Mouse (Mus musculus) 3134 (cell line): ENCODE results near the gene Gcgr.
"Not testable (repeated sequence)": the region's sequence is repeated elsewhere in the genome, so short reads cannot be mapped to it uniquely, and the experiment has no call there.

Source experiments
- DNase-seq: peaks from one replicate; pipeline ENCODE4 v3.0.0-alpha.2; 2011; ENCODE audit warnings: low spot score; ENCODE audit not compliant: insufficient read length; ENCODE audit errors: extremely low read depth

Gcgr gene

DNA sequence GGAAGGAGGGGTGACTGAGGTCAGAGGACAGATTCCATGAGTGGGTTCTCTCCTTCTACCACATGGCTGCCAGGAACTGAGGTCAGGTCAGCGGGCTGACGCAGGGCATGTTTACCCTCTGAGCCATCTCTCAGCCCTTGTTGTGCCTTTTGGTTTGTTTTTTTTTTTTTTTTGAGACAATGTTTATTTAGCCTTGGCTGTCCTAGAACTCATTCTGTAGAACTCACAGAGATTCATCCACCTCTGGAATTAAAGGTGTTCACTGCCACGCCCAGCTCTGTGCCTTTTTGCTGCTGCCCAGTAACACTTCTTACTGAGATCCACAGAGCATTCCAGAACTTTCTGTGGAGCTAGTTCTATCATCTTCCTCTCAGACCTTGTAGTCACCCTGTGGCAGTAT is 24.8 kb upstream of the Gcgr start:
- no peak for DNase-seq

DNA sequence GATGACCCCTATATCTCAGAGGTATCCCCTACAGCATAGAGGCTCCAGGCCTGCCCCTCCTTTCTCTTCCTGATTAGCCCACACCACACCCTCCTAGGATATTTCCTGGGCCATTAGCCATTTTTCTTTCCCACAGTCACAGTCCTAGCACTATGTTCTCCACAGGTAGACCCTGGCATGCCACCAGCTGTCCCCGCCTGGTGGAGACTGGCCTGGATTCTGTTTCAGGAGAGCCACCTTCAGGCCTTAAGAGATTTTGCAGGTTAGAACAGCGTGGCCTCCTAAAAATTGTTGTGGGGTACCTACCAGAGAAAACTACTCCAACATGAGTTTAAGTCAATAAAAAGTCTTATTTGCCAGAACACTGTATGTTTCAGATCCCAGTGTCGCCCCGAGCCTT is 23.6 kb upstream of the Gcgr start:
- no peak for DNase-seq

DNA sequence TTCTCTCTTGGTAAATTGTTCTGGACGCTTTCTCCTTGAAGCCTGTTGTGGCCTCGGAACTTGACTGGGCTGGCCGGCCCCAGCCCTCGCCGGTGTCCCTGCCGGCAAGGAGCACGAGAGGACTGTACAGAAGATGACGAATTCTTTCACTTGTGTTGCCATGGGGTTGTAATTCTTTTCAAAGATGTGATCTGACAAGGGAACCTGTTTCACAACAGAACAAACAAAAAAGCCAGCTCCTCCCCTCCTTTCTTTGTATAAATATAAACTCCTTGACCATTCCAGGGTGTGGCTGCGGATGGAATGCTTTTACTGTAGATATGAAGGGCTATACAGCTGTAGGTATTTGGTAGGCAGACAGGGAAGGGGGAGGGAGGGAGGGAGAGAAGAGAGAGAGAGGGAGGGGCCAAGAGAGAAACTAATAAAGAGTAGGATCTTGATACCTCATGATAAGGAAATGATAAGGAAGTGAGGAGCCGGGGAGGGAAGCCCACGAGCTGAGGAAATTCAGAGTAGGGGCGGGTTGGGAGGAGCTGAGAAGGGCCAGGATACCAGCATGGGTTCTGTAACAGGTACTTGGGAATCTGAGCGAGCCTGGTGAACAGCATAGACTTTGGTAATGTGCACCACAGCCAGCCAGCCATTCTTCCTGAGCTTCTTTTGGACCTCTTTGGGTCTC is 22.7 kb upstream of the Gcgr start:
- no peak for DNase-seq

DNA sequence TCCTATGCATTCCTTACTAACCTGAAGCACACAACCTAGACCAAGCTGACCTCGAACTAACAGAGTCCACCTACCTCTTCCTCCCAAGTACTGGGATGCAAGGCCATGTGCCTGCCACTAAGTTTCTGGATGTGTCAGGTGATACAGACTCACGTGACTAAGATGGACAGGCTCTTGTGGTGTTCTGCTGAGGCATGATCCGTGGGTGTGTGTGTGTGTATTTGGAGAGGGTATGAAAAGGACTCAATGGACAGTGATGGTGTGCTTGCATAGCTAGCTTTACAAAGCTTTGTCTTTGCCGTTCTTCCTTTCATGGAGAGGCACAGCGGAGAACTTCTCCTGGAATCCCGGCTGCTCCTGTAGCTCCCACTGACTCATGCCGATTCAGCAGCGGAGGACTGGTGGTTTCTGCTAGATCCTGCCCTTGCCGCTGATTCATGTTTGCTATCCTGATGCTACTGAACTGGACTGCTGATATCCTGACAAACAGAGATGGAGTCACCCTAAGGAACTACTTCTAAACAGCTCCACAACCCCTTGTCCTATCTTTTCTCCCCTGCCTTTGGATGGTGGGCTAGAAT is 22.1 kb upstream of the Gcgr start:
- DNase-seq: no peak

DNA sequence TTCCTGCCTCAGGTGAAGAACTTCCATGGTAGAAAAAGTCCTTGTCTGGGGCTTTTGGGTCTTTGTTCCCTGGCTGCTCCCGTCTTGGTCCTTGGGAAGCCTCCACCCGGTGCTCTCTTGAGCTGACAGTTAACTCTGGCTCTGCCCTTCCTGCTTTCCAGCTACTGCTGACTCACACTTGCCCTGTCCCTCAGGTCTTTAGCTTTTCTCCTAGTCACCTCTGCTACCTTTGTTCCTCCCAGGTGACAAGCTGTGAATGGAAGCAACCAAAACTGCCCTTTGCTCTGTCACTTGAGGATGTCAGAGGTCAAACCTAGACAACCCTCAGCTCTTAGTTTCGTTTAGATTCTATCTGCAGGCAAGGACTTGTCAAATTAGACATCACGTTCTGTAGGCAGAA is 20.6 kb upstream of the Gcgr start:
- no peak for DNase-seq

DNA sequence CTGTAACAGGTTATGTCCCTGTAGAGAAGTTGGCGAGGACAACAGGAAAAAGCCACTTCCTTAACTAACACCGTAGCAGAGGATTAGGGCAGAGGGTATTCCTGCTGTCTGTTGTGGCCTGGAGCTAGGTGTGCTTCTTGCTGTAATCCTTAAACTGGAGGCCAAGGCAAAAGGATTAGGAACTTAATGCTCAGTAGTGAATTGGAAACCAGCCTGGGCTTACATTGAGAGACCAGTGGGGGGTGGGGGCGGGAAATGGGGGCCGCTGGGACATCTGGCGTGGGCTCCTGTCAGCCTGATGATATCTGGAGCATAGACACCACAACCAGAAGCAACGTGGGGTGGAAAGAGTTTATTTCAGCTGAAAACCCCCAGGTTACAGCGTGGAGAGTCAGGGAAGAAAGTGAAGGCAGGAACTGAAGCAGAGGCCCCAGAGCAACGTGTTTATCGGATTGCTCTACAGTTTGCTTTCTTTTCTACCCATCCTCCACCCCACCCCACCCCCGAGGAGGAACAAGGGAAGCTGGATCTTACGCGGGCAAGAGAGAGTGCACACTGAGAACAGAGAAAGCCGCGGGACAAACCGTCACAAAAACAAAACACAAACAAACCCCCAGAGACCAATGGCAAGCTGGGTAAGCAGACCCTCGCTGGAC is 20.0 kb upstream of the Gcgr start:
- DNase-seq: no peak

DNA sequence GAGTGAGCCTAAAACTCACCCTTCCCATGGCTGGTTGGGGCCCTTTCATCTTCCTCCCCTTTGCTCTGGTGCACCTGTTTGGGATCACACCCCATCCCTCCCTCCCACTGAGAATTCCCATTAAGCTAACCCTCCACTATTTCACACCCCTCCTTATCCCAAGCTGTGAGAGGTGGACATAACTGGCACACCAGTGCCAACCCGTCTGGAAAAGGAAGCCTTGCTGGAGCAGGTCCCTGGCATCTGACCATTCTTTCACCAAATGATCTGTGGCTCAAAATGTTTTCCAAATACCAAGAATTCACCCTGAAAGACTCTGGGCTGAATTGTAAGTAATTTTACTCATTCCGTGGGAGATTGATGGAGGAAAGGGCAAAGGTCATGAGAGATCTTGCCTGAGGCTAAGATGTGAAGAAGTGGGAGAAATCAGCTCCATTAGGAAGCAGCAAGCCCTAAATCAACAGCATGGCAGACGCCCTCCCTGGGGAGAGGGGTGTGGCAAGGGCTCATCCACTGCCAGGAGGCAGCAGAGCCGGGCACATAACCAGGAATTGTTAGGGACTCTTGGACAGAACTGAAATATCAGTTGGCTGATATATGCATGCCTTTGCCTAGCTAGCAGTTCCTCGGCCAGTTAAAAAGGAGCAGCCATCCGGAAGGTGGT is 17.6 kb upstream of the Gcgr start:
- DNase-seq: peak; percentile 38

DNA sequence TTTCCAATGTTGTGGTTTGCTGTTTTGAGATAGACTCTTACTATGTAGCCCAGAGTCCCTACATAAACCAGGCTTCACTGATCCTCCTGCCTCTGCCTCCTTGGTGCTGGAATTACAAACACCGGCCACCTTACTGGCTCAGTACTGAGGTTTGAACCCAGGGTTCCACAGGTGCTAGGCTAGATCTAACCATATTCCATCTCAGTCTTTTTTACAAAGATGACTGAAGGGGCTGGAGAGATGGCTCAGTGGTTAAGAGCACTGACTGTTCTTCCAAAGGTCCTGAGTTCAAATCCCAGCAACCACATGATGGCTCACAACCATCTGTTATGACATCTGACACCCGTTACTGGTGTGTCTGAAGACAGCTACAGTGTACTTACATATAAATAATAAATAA is 16.2 kb upstream of the Gcgr start:
- DNase-seq: not testable (repeated sequence)

DNA sequence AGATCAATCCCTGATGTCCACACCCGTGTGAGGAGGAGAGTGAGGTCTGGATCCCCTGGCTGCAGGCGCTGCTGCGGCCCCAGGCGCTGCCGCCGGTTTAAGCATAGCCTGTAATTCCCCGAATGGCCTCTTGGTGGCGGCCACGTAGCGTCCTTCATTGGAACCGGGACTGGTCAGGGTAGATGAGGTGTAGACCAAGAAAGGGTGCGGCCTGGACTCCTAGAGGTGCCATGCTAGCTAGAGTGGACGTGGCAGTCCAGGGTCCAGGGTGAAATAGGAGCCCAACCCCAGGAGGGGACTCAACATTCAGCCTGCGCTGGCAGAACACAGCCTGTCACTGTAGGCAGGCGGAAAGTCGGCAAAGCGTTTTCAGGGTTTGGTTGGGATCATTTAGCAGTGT is 14.9 kb upstream of the Gcgr start:
- peak; percentile 81 for DNase-seq

DNA sequence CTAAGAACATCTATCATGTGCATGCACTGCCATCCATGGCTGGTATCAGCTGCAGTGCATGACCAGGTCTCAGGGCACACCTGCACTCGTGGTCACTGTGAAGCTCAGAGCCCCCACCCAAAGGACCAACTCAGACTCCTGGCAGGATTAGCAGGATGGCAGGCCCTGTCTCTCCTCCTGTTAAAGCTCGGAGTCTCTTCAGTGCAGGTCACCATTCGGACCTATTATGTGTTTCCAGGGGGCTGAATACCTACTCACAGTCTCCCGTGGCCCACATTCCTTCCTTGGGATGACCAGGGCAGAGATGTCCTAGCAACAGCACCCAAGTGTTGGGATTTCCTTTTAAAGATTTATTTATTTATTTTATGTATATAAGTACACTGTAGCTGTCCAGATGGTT is 13.4 kb upstream of the Gcgr start:
- DNase-seq: no peak

DNA sequence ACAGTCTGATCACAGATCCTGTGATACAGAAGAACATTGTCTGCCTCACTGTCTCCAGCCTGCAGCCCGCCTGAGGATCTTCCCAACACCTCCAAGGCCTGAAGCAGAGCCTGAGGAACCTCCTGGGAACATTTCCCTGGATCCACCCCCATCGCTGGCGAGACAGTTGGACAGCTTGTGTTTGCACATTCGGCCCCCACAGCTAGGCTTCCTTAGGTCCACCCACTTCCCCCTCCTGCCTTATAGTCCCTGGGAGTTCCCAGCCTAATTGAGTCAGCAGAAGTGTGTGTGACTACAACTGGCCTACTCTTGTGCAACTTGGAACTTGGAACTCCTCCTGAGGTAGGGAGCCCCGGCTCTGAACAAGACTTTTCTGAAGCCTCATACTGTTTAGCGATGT is 12.5 kb upstream of the Gcgr start:
- DNase-seq: peak; percentile 75

DNA sequence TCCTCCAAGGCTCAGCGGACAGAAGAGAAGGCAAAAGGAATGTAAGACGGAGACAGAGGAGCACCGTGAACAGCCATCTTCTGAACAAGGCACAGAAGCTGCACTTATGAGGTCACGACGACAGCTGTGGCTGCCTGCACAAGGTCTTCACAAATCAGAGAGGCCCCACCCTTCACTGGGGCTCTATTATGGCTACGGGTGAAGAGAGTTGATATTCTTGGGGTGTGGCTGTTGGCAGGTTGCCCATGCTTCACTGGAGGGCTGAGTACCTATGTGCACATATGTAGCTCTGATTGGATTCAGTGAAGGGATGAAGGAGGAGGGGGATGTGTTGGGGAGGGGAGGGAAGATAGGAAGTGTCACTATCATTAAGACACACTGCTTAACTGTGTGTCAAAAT is 11.9 kb upstream of the Gcgr start:
- no peak for DNase-seq

DNA sequence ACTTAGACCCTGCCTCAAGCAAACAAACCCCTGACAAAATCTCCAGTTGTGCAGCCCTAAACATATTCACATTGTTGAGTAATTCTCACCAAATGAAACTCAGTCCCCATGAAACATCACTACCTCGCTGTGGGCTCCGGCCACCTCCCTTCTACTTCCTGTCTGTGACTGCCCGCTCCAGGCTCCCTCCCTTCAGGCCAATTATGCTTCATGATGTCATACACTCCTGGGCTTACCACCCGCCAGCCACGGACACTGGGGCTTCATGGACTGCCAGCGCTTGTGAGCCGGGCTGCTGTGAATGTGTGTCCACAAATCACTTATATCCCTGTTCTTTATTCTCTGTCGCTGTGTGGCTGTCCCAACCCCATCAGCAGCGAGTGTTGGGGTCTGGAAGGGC is 10.8 kb upstream of the Gcgr start:
- DNase-seq: peak; percentile 67

DNA sequence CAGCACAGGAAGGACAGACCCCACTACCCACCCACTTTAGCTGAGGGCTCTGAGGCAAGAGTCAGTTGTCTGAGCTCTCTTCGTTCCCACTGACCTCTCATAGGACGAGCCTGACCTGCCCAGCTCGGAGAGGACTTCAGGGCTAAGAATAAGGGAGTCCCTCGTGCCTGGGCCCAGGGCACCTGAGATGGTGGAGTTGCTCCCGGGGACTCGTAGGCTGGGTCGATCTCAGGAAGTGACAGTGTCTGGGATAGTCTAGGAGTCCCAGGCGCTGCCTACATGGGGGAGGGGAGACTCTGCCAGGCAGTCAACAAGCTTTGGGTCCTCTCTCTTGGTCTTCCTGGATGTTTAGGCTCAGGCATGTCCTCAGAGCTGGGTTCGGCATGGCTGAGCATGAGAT is 10.0 kb upstream of the Gcgr start:
- no peak for DNase-seq

DNA sequence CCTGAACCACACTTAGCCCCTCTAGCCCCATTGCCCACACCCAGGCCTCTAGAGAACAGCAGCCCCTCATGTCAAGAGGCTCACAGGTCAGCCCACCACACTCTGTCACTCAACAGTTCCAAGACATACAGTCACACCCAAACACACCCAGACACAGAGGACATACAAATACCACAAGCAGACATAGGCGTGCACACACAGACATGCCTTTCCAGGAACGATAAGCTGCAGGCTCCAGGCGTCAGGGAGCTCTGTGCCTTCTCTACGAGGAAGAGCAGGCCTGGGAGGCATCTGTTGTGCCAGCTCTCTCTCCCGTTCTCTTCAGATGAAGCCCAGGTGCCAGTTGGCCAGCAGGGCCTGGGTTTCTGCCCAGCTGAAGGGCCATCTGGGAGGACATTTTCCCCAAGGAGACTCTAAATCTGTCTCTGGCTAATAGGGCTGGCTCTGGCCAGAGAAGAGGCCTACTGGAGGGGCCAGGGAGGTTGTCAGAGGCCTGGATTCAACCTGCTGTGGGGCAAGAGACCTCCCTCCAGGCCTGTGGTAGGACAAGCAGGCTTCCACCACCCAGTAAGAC is 9.4 kb upstream of the Gcgr start:
- no peak for DNase-seq

DNA sequence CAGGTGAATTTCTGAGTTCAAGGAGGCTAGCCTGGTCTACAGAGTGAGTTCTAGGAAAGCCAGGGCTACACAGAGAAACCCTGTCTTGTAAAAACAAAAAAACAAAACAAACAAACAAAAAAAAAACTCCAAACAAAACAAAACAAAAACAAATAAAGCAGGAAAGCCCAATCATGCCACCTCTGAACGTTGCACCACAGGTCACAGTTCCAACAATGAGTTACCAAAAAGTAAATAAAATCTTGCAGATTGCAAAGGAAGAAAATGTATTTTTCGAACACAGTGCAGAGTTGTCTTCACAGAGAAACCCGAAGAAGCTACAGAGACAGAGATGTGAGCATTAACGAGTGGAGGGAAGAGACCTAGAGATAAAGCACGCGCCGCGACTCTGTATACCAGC is 7.9 kb upstream of the Gcgr start:
- no peak for DNase-seq

DNA sequence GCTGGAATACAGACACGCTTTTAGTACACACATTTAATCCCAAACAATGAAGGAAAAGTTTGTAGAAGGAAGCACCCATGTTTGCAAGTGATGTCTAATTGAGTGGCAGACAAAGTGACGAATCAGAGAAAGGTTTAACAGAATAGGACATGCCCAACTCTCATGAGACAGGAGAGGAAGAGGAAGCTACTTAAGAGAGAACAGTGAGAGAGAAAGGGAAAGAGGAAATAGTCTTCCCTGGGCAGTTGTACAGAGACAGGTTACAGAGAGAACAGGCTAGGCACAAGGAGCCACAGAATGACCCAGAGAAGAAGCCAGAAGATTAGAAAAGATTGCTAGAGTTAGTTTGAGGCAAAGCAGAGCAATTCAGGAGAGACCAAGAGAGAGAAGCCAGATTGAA is 4.5 kb upstream of the Gcgr start:
- no peak for DNase-seq

DNA sequence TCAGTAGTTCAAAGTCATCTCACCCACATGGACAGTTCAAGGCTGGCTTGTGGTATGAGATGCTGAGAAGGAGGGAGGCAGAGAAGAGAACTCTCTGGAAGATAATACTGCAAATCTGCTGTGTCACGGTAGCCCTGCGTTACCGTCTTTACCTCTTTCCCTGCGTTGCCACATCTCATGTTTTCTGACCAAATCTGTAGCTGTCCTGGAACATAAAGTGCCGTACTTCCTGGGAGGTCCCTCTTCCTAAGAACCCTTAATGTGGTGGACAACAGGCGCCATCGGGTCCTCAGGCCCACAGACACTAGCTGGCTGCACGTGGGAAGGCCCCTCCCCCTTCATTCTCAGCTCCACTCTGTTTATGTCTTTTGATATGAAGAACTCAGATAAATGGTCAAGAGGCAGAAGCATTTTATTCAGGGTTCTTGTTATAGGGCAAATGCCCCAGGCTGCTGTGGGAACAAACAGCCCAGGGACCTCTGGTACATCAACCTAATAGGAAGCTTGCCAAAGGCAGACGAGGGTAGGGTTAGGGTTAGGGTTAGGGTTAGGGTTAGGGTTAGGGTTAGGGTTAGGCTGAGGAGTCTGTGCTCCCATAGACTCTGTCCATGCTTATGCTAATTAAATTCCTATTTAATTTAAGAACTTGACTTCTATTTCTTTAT is 2.7 kb upstream of the Gcgr start:
- no peak for DNase-seq

DNA sequence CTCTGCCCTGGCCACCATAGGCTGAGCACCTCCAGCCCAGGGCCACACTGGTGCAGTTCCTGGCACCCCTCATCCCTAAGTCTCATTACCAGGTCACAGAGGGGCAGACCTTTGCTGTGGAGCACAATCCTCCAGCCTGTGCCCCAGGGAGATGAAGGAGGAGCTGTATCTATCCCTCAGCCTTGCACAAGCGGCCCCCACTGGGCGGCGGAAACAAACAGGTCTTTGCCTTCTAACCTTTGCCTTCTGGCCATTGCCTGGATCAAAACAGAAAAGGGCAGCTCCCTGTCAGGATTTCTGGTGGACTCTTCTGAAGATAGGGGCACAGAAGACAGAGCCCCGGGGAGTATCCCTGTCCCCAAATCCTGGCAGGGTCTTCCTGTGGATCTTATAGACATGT is 1.6 kb upstream of the Gcgr start:
- DNase-seq: no peak

DNA sequence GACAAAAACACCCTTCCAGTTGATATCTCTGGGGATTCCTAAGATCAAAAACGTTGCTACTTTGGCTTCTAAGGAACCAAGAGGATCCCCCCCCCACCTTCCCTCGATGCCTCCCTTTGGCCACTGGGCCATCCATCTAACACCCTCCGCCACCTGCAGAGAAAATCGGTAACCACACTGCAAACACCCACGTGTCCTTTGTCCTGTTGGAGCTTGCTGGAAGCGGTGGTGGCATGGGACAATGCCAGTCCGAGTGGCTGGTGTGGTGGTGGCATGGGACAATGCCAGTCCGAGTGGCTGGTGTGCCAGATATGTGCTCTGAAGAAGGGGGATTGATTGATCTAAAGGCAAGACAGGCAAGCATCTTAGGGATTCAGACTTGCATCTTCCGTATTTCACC is 1.1 kb downstream of the Gcgr start:
- no peak for DNase-seq

DNA sequence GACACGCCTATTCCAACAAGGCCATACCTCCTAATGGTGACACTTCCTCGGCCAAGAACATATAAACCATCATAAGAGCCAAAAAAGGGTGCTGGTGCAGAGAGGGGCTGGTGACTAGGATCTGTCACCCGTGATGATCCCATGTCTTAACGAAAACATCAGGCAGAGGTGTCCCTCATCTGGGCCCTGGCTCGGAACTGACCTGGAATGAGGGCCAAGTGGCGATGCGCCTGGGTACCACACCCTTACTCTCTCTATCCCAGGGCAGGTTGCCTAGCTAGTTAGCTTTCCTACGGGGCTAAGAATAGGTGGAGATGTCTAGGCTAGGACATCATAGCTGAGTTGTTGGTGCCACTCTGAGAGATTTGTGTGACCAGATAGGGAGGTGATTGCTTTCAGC is 3.6 kb downstream of the Gcgr start:
- DNase-seq: no peak
